ENCODE assay signal across 9 mouse cellular contexts in genomic region chr6:142993705-142994698, GRCm38 (mm10). TPM values are rescaled to one million over a fixed set of nuclear protein-coding genes. Genes with fewer than 3 reads are reported as not detected.
DNase-seq lines count a peak whose midpoint lies in the region; ATAC-seq lines count a peak whose summit lies in the region.
"Had no signal": no experiment of that assay in that cellular context is flagged by ENCODE, and none has a peak within 500 bp of the region (broad histone marks: within the 10 kb centered on the region; RNA-seq: fewer than 3 reads in every experiment).

No protein-coding gene starts in this region.

- 21% methylated on average over 14 of the region's 14 CpGs for WGBS in kidney, embryonic 15.5 days
- 28% methylated on average over 14 of the region's 14 CpGs for WGBS in hindbrain, embryonic 13.5 days
- 32% methylated on average over 14 of the region's 14 CpGs for WGBS in neural tube, embryonic 11.5 days

- H3K9me3 ChIP-seq in kidney, embryonic 15.5 days (replicated peaks): no peaks in the 10 kb centered on the region
- no peaks in the 10 kb centered on the region for H3K9me3 ChIP-seq in hindbrain, embryonic 13.5 days
- no peaks in the 10 kb centered on the region for H3K9me3 ChIP-seq in neural tube, embryonic 11.5 days (ENCODE audit: control insufficient read depth, low read length)
- H3K9me3 ChIP-seq: limb, embryonic 12.5 days had no signal

- no peak overlapping the region for H3K4me3 ChIP-seq in kidney, embryonic 15.5 days (replicated peaks)
- H3K4me3 ChIP-seq in hindbrain, embryonic 13.5 days: no peak overlapping the region
- H3K4me3 ChIP-seq in neural tube, embryonic 11.5 days (ENCODE audit: low read depth, low read length): no peak overlapping the region
- H3K4me3 ChIP-seq: limb, embryonic 12.5 days had no signal

- no peak for DNase-seq in kidney, adult 18-20 months
- DNase-seq in ZHBTc4 (ENCODE audit: low read depth, low spot score): peak; percentile 46
- DNase-seq in neural tube, embryonic 11.5 days (ENCODE audit: low spot score): no peak
- no peak for DNase-seq in ovary, postnatal 14 days (ENCODE audit: low spot score)
- DNase-seq in layer of hippocampus, adult 8-10 months (ENCODE audit: low spot score in 2 of 2): no peak
- no peak for DNase-seq in cerebellum, adult 9-10 months

- H3K4me2 ChIP-seq in kidney, embryonic 15.5 days: 0 out of 2 replicates have a peak overlapping the region, but pooled peaks have one; percentile 7
- H3K4me2 ChIP-seq in hindbrain, embryonic 13.5 days: no peak overlapping the region
- no peak overlapping the region for H3K4me2 ChIP-seq in neural tube, embryonic 11.5 days (ENCODE audit: low read depth)
- H3K4me2 ChIP-seq: limb, embryonic 12.5 days had no signal

- peak overlapping the region; percentile 38; the same call in 1 of the 2 replicates for H3K27ac ChIP-seq in kidney, embryonic 15.5 days
- H3K27ac ChIP-seq in hindbrain, embryonic 13.5 days: peak overlapping the region; percentile 49
- 0 out of 2 replicates have a peak overlapping the region, but pooled peaks have one; percentile 6 for H3K27ac ChIP-seq in neural tube, embryonic 11.5 days (ENCODE audit: low read depth, low read length)
- H3K27ac ChIP-seq: limb, embryonic 12.5 days had no signal

- H3K27me3 ChIP-seq in kidney, embryonic 15.5 days: no peaks in the 10 kb centered on the region
- no peaks in the 10 kb centered on the region for H3K27me3 ChIP-seq in hindbrain, embryonic 13.5 days
- H3K27me3 ChIP-seq in neural tube, embryonic 11.5 days (ENCODE audit: control insufficient read depth, insufficient read depth, low read length): no peaks in the 10 kb centered on the region
- H3K27me3 ChIP-seq: limb, embryonic 12.5 days had no signal

- H3K9ac ChIP-seq in kidney, embryonic 15.5 days: no peak overlapping the region
- H3K9ac ChIP-seq in hindbrain, embryonic 13.5 days: no peak overlapping the region
- H3K9ac ChIP-seq in neural tube, embryonic 11.5 days (ENCODE audit: low read length): no peak overlapping the region
- H3K9ac ChIP-seq: limb, embryonic 12.5 days had no signal

- ATAC-seq in kidney, embryonic 15.5 days (replicated peaks; ENCODE audit: low FRiP score): peak; percentile 74; the same call in 1 of the 2 replicates
- 0 out of 2 replicates have a peak, but pooled peaks have one; percentile 14 for ATAC-seq in hindbrain, embryonic 13.5 days (ENCODE audit: low FRiP score)
- ATAC-seq in neural tube, embryonic 11.5 days (ENCODE audit: insufficient read depth, low FRiP score, low TSS enrichment): peak; percentile 52; the same call in 1 of the 2 replicates

- H3K4me1 ChIP-seq in kidney, embryonic 15.5 days: peaks cover 13% of the 10 kb centered on the region
- H3K4me1 ChIP-seq in hindbrain, embryonic 13.5 days (replicated peaks): peaks cover 32% of the 10 kb centered on the region
- H3K4me1 ChIP-seq in neural tube, embryonic 11.5 days (ENCODE audit: control insufficient read depth, insufficient read depth, low read length): peaks cover 6% of the 10 kb centered on the region; the same call in 1 of the 2 replicates

- H3K36me3 ChIP-seq in kidney, embryonic 15.5 days: no peaks in the 10 kb centered on the region
- no peaks in the 10 kb centered on the region for H3K36me3 ChIP-seq in hindbrain, embryonic 13.5 days
- H3K36me3 ChIP-seq in neural tube, embryonic 11.5 days (ENCODE audit: control insufficient read depth, insufficient read depth, low read length): no peaks in the 10 kb centered on the region
- H3K36me3 ChIP-seq: limb, embryonic 12.5 days had no signal

RNA-seq across cellular contexts. Expression of gene St8sia1, which starts 29.8 kb away (rescaled TPM):
- polyA plus RNA-seq in kidney, embryonic 15.5 days (2015; fragmentation: Nextera tagmentation; extraction: Ambion mirVana): 3.0 and 3.1 TPM in 2 replicates
- polyA plus RNA-seq in hindbrain, embryonic 13.5 days (2015; fragmentation: Nextera tagmentation; extraction: Ambion mirVana): 7.6 and 7.7 TPM in 2 replicates
- polyA plus RNA-seq in neural tube, embryonic 11.5 days (2014; fragmentation: Nextera tagmentation; extraction: Ambion mirVana): 9.0 and 10.6 TPM in 2 replicates
- 10 to 100 TPM; 37.2 to 46.1 (median 37.9) TPM for total RNA-seq in layer of hippocampus, adult 8-10 months (2022)

Comparison
In these comparisons a context has a peak if more than half of its experiments do, and no peak if none do; other contexts are left out.
1. ATAC-seq: peak in every context shown above with its lines; median percentile 74 in kidney, embryonic 15.5 days; 52 in neural tube, embryonic 11.5 days; 14 in hindbrain, embryonic 13.5 days.